Mouse (Mus musculus) limb, embryonic 14.5 days (tissue): ENCODE data around the gene Lrrc1. TPM values are rescaled to one million over a fixed set of nuclear protein-coding genes. Genes with fewer than 3 reads are reported as not detected.
A peak's percentile ranks its signal among the peaks of the same experiment; 100 is the strongest.

Experiments used
- ATAC-seq: fragments of 200-750 bp; cut with Nextera tagmentation; 2 replicates; pipeline ENCODE4 v1.8.0; 2017; ENCODE audit warnings: low read depth, moderate number of reproducible peaks, moderate TSS enrichment; ENCODE audit not compliant: low FRiP score
- DNase-seq: peaks from one replicate; pipeline ENCODE4 v3.0.0-alpha.2; 2015; ENCODE audit warnings: low spot score
- H3K27ac ChIP-seq: fragments of 300-500 bp; sonication (generic); replicated peaks from 2 replicates; pipeline ENCODE4 v1.5.1; 2014; ENCODE audit warnings: low read depth, mild to moderate bottlenecking, low read length, moderate library complexity, mixed read lengths
- H3K27me3 ChIP-seq: fragments of 300-500 bp; sonication (generic); 2 replicates; pipeline ENCODE4 v1.6.1; 2014; ENCODE audit warnings: low read length, mixed read lengths; ENCODE audit not compliant: control insufficient read depth, insufficient read depth
- H3K36me3 ChIP-seq: fragments of 300-500 bp; sonication (generic); 2 replicates; pipeline ENCODE4 v1.6.1; 2014; ENCODE audit warnings: mild to moderate bottlenecking, low read length, moderate library complexity, mixed read lengths; ENCODE audit not compliant: control insufficient read depth, insufficient read depth
- H3K4me1 ChIP-seq: fragments of 300-500 bp; sonication (generic); 2 replicates; pipeline ENCODE4 v1.6.1; 2014; ENCODE audit warnings: antibody characterized with exemption, low read length, mixed read lengths; ENCODE audit not compliant: control insufficient read depth, insufficient read depth
- H3K4me2 ChIP-seq: fragments of 300-500 bp; sonication (generic); replicated peaks from 2 replicates; pipeline ENCODE4 v1.6.1; 2014; ENCODE audit warnings: low read depth, mild to moderate bottlenecking, low read length, moderate library complexity; ENCODE audit not compliant: severe bottlenecking
- H3K4me3 ChIP-seq: fragments of 300-500 bp; sonication (generic); replicated peaks from 2 replicates; pipeline ENCODE4 v1.5.1; 2014; ENCODE audit warnings: low read length
- H3K9ac ChIP-seq: fragments of 300-500 bp; sonication (generic); 2 replicates; pipeline ENCODE4 v1.6.1; 2014; ENCODE audit warnings: mild to moderate bottlenecking, low read depth, low read length, moderate library complexity; ENCODE audit not compliant: severe bottlenecking
- H3K9me3 ChIP-seq: fragments of 300-500 bp; sonication (generic); 2 replicates; pipeline ENCODE4 v1.6.1; 2016; ENCODE audit warnings: low read length; ENCODE audit not compliant: control insufficient read depth
- POLR2A ChIP-seq: fragments of 200-500 bp; IDR thresholded peaks from 2 replicates; pipeline ENCODE4 v1.8.0; 2012; ENCODE audit warnings: inconsistent platforms, mild to moderate bottlenecking, moderate library complexity, borderline replicate concordance; ENCODE audit not compliant: insufficient read depth, insufficient read length; ENCODE audit errors: extremely low read depth
- WGBS: fragments of 180-500 bp; shearing (Covaris S2); extraction: QIAGEN DNeasy Blood & Tissue Kit; methylation state at CpG from one replicate; pipeline ENCODE4 v1.1.7; 2014; 5-methylcytosine and 5-hydroxymethylcytosine counted together
- polyA plus RNA-seq, 2 experiments: library from polyadenylated mRNA; depleted of rRNA in 1 of 2; stranded (reverse) in 1 of 2; unstranded in 1 of 2; fragments of >200 nt; fragmentation: Nextera tagmentation in 1 of 2; extraction: Ambion mirVana in 1 of 2; gene quantifications; 2 replicates each; pipeline versions ENCODE4 v1.2.1 to v1.2.3; 2012 to 2014

Lrrc1 gene
- polyA plus RNA-seq, 2 experiments = 16.8 to 26.6 TPM

- ATAC-seq (no peak), DNase-seq (no peak)
- Histone ChIP-seq H3K27ac (no peak overlapping the region), H3K9ac (no peak overlapping the region), H3K36me3 (no peaks in the 10 kb centered on the region), H3K4me2 (no peak overlapping the region), H3K4me3 (no peak overlapping the region), H3K9me3 (no peaks in the 10 kb centered on the region), H3K27me3 (no peaks in the 10 kb centered on the region), H3K4me1 (peaks cover under 1% of the 10 kb centered on the region; the same call in 1 of the 2 replicates)
- TF ChIP-seq POLR2A = no peak
- WGBS = 91% methylated on average over 6 of the region's 6 CpGs
These were observed 42.5 kb downstream of the Lrrc1 start for GRCm38 (mm10) chr9:77502171-77502547.

GRCm38 (mm10) chr9:77499084-77499483 is 45.6 kb downstream of the Lrrc1 start:
- no peak overlapping the region for H3K4me3 ChIP-seq
- no peak for ATAC-seq
- no peaks in the 10 kb centered on the region for H3K9me3 ChIP-seq
- no peaks in the 10 kb centered on the region for H3K36me3 ChIP-seq
- WGBS = 86% methylated on average over 6 of the region's 6 CpGs
- H3K4me1 ChIP-seq = peaks cover 6% of the 10 kb centered on the region; the same call in 1 of the 2 replicates
- H3K27ac ChIP-seq = no peak overlapping the region
- no peak for TF ChIP-seq POLR2A
- no peaks in the 10 kb centered on the region for H3K27me3 ChIP-seq
- H3K4me2 ChIP-seq = no peak overlapping the region
- no peak for DNase-seq
- no peak overlapping the region for H3K9ac ChIP-seq

GRCm38 (mm10) chr9:77498406-77498805 is 46.3 kb downstream of the Lrrc1 start:
- no peak for ATAC-seq
- no peaks in the 10 kb centered on the region for H3K9me3 ChIP-seq
- no peak for DNase-seq
- H3K4me1 ChIP-seq = peaks cover 6% of the 10 kb centered on the region; the same call in 1 of the 2 replicates
- no peak for TF ChIP-seq POLR2A
- no peak overlapping the region for H3K4me2 ChIP-seq
- no peaks in the 10 kb centered on the region for H3K27me3 ChIP-seq
- H3K9ac ChIP-seq = no peak overlapping the region
- H3K27ac ChIP-seq = no peak overlapping the region
- no peaks in the 10 kb centered on the region for H3K36me3 ChIP-seq
- no peak overlapping the region for H3K4me3 ChIP-seq
- WGBS = 56% methylated on average over 3 of the region's 3 CpGs

- Histone ChIP-seq H3K36me3 (no peaks in the 10 kb centered on the region), H3K9ac (no peak overlapping the region), H3K4me1 (peaks cover 6% of the 10 kb centered on the region; the same call in 1 of the 2 replicates), H3K27me3 (no peaks in the 10 kb centered on the region), H3K4me3 (no peak overlapping the region), H3K4me2 (no peak overlapping the region), H3K27ac (no peak overlapping the region), H3K9me3 (no peaks in the 10 kb centered on the region)
- 50% methylated on average over 6 of the region's 6 CpGs for WGBS
- DNase-seq (no peak), ATAC-seq (no peak)
- no peak for TF ChIP-seq POLR2A
These were observed 47.5 kb downstream of the Lrrc1 start for GRCm38 (mm10) chr9:77497173-77497572.

- Histone ChIP-seq H3K4me2 (no peak overlapping the region), H3K36me3 (no peaks in the 10 kb centered on the region), H3K4me3 (no peak overlapping the region), H3K9me3 (no peaks in the 10 kb centered on the region), H3K9ac (no peak overlapping the region), H3K27me3 (no peaks in the 10 kb centered on the region), H3K27ac (0 out of 2 replicates have a peak overlapping the region, but pooled peaks have one; percentile 26), H3K4me1 (peaks cover 6% of the 10 kb centered on the region; the same call in 1 of the 2 replicates)
- DNase-seq = no peak
- ATAC-seq = no peak
- 37% methylated on average over 12 of the region's 12 CpGs for WGBS
- TF ChIP-seq POLR2A = no peak
These were observed 48.1 kb downstream of the Lrrc1 start for GRCm38 (mm10) chr9:77496540-77497062.
